In the genomic region with DNA sequence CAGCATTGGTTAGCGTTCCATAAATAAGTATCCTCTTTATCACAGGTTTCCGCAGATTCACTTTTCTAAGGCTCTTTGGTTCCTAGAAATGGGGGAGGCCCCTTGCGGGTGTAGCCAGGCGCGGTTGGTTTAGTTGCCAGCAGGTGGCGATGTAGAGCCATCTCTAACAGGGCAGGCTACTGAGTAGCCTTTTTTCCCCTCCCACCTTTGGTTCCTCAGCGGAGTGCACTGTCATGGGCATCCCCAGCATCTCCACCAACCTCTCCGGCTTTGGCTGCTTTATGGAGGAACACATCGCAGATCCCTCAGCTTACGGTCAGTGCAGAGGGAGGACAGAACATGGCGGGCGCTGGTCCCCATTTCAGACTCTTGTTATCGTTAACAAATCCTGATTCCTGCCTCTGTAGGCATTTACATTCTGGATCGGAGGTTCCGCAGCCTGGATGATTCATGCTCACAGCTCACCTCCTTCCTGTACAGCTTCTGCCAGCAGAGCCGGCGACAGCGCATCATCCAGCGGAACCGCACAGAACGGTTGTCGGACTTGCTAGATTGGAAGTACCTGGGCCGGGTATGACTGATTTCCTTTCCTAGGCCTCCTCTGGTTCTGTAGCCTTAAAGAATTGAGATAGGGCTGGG, we compare ENCODE assay signal across 8 mouse cellular contexts. TPM values are rescaled to one million over a fixed set of nuclear protein-coding genes. Genes with fewer than 3 reads are reported as not detected.
DNase-seq lines count a peak whose midpoint lies in the region; ATAC-seq and TF ChIP-seq lines count a peak whose summit lies in the region.

No protein-coding gene starts in this region.

- in situ Hi-C loops in ES-E14 (cut with MboI; ENCODE audit: low sequenced_read_pairs in 2 of 2, unreplicated experiment in 2 of 2): no loop called here

- peaks cover 11% of the 10 kb centered on the region; the same call in 1 of the 2 replicates for H3K36me3 ChIP-seq in ES-E14 (ENCODE audit: control insufficient read depth, insufficient read depth, low read length, poor library complexity, severe bottlenecking)
- peaks cover 19% of the 10 kb centered on the region; the same call in 1 of the 2 replicates for H3K36me3 ChIP-seq in forebrain, embryonic 15.5 days
- H3K36me3 ChIP-seq in liver, postnatal 0 days (replicated peaks; ENCODE audit: insufficient read depth, low read length): peaks cover 15% of the 10 kb centered on the region; the same call in 1 of the 2 replicates
- peaks cover 50% of the 10 kb centered on the region for H3K36me3 ChIP-seq in neural tube, embryonic 12.5 days

- TF ChIP-seq CTCF in liver, postnatal 0 days (IDR thresholded peaks at IDR 0.05; ENCODE audit: low read depth): peak; percentile 96

- no peaks in the 10 kb centered on the region for H3K9me3 ChIP-seq in ES-E14 (ENCODE audit: control insufficient read depth, insufficient read depth, low read depth, low read length)
- H3K9me3 ChIP-seq in forebrain, embryonic 15.5 days: no peaks in the 10 kb centered on the region
- no peaks in the 10 kb centered on the region for H3K9me3 ChIP-seq in liver, postnatal 0 days (ENCODE audit: low read length)
- H3K9me3 ChIP-seq in neural tube, embryonic 12.5 days: no peaks in the 10 kb centered on the region

- H3K27ac ChIP-seq in ES-E14 (ENCODE audit: insufficient read depth, low read depth, low read length, poor library complexity, severe bottlenecking): no peak overlapping the region
- no peak overlapping the region for H3K27ac ChIP-seq in forebrain, embryonic 15.5 days (replicated peaks)
- H3K27ac ChIP-seq in liver, postnatal 0 days (ENCODE audit: low read depth): no peak overlapping the region
- no peak overlapping the region for H3K27ac ChIP-seq in neural tube, embryonic 12.5 days

- intact Hi-C loops in heart, postnatal 25 days (cut with DNase I): loop anchor here (2.0 kb wide), 1 partner anchor 109 kb away; no protein-coding TSS in a partner anchor

- H3K27me3 ChIP-seq in forebrain, embryonic 15.5 days: no peaks in the 10 kb centered on the region
- H3K27me3 ChIP-seq in liver, postnatal 0 days (ENCODE audit: insufficient read depth, low read length): no peaks in the 10 kb centered on the region
- H3K27me3 ChIP-seq in neural tube, embryonic 12.5 days (replicated peaks): no peaks in the 10 kb centered on the region

- peak overlapping the region; percentile 21; the same call in 1 of the 2 replicates for H3K9ac ChIP-seq in ES-E14 (ENCODE audit: insufficient read depth, low read depth, low read length, poor library complexity, severe bottlenecking)
- H3K9ac ChIP-seq in forebrain, embryonic 15.5 days (replicated peaks): no peak overlapping the region
- H3K9ac ChIP-seq in liver, postnatal 0 days (replicated peaks): no peak overlapping the region
- H3K9ac ChIP-seq in neural tube, embryonic 12.5 days: no peak overlapping the region

- no peak for TF ChIP-seq EP300 in liver, postnatal 0 days (IDR thresholded peaks at IDR 0.05; ENCODE audit: low read depth)

- peaks cover 1 to 30% of the 10 kb centered on the region in 2 experiments; a peak in 1 of 4 replicates for H3K4me1 ChIP-seq in ES-E14 (ENCODE audit: control insufficient read depth in 2 of 2, insufficient read depth in 2 of 2, low read length in 2 of 2, poor library complexity in 1 of 2)
- H3K4me1 ChIP-seq in forebrain, embryonic 15.5 days: peaks cover under 1% of the 10 kb centered on the region; the same call in 1 of the 2 replicates
- H3K4me1 ChIP-seq in liver, postnatal 0 days (ENCODE audit: insufficient read depth): no peaks in the 10 kb centered on the region
- no peaks in the 10 kb centered on the region for H3K4me1 ChIP-seq in neural tube, embryonic 12.5 days

- WGBS in forebrain, embryonic 15.5 days: 51% methylated on average over 23 of the region's 23 CpGs
- 58% methylated on average over 23 of the region's 23 CpGs for WGBS in liver, postnatal 0 days (ENCODE audit: insufficient replicate concordance)
- WGBS in neural tube, embryonic 12.5 days: 52% methylated on average over 23 of the region's 23 CpGs

- peak; percentile 84 for DNase-seq in ES-E14 (ENCODE audit: low read depth, low spot score)
- DNase-seq in cerebellum, adult 11 months: peak; percentile 80
- peak; percentile 49 for DNase-seq in heart, postnatal 25 days (ENCODE audit: low spot score)
- DNase-seq in layer of hippocampus, adult 11-12 months (ENCODE audit: low spot score): peak; percentile 91
- DNase-seq in liver, postnatal 0 days: peak; percentile 89
- peak; percentile 83 for DNase-seq in testis, postnatal 14 days (ENCODE audit: low spot score)

- ATAC-seq in forebrain, embryonic 15.5 days (replicated peaks): peak; percentile 67
- ATAC-seq in liver, postnatal 0 days: peak; percentile 80
- peak; percentile 70 for ATAC-seq in neural tube, embryonic 12.5 days (ENCODE audit: low FRiP score, low read depth)

- no peak overlapping the region for H3K4me2 ChIP-seq in forebrain, embryonic 15.5 days (replicated peaks)
- no peak overlapping the region for H3K4me2 ChIP-seq in liver, postnatal 0 days (ENCODE audit: low read depth, low read length)
- H3K4me2 ChIP-seq in neural tube, embryonic 12.5 days (replicated peaks): peak overlapping the region; percentile 10; the same call in 1 of the 2 replicates

- H3K4me3 ChIP-seq in ES-E14 (ENCODE audit: insufficient read depth in 1 of 2, low read depth in 1 of 2, low read length in 2 of 2, poor library complexity in 1 of 2, severe bottlenecking in 1 of 2): peak overlapping the region in 1 of 2 experiments; percentile 44; a peak in 3 of 4 replicates
- H3K4me3 ChIP-seq in forebrain, embryonic 15.5 days: no peak overlapping the region
- no peak overlapping the region for H3K4me3 ChIP-seq in liver, postnatal 0 days (ENCODE audit: low read depth, low read length)
- no peak overlapping the region for H3K4me3 ChIP-seq in neural tube, embryonic 12.5 days

TF ChIP-seq in ES-E14, 5 proteins besides CTCF, POLR2A, EP300 and RAD21:
- TF ChIP-seq HCFC1 (IDR thresholded peaks at IDR 0.05; ENCODE audit: borderline replicate concordance, insufficient read depth, low read length): no peak
- no peak for TF ChIP-seq CHD2 (IDR thresholded peaks at IDR 0.05; ENCODE audit: low read depth, low read length)
- TF ChIP-seq ZC3H11A (IDR thresholded peaks at IDR 0.05; ENCODE audit: borderline replicate concordance, low read depth, low read length): no peak
- TF ChIP-seq ZNF384 (IDR thresholded peaks at IDR 0.05; ENCODE audit: low read depth, low read length): no peak
- TF ChIP-seq MAFK (IDR thresholded peaks at IDR 0.05; ENCODE audit: insufficient read depth, low read depth, low read length): no peak; the same call in 1 of the 2 replicates

RNA-seq across cellular contexts. Expression of a gene that starts 8.2 kb away (rescaled TPM):
- 398 and 408 TPM in 2 replicates for total RNA-seq in ES-E14 (2012; rRNA removed)
- 6,132 and 6,335 TPM in 2 replicates for polyA plus RNA-seq in forebrain, embryonic 15.5 days (2015; fragmentation: Nextera tagmentation; extraction: Ambion mirVana)
- 100 to 1,000 TPM; 210 to 232 TPM for total RNA-seq in heart, postnatal 25 days (2021)
- 5,147 and 5,518 TPM in 2 replicates for polyA plus RNA-seq in liver, postnatal 0 days (2015; fragmentation: Nextera tagmentation; extraction: Ambion mirVana)
- 5,746 and 6,117 TPM in 2 replicates for polyA plus RNA-seq in neural tube, embryonic 12.5 days (2016; fragmentation: Nextera tagmentation; extraction: Ambion mirVana)

RNA-seq across cellular contexts. Expression of a gene that starts 13.6 kb away (rescaled TPM):
- total RNA-seq in ES-E14 (2012; rRNA removed): 228 and 281 TPM in 2 replicates
- polyA plus RNA-seq in forebrain, embryonic 15.5 days (2015; fragmentation: Nextera tagmentation; extraction: Ambion mirVana): 142 and 144 TPM in 2 replicates
- total RNA-seq in heart, postnatal 25 days (2021): 10 to 100 TPM; 28.5 to 29.3 TPM
- 30.1 and 36.5 TPM in 2 replicates for polyA plus RNA-seq in liver, postnatal 0 days (2015; fragmentation: Nextera tagmentation; extraction: Ambion mirVana)
- polyA plus RNA-seq in neural tube, embryonic 12.5 days (2016; fragmentation: Nextera tagmentation; extraction: Ambion mirVana): 126 and 127 TPM in 2 replicates

RNA-seq across cellular contexts. Expression of a gene that starts 15.2 kb away (rescaled TPM):
- total RNA-seq in ES-E14 (2012; rRNA removed): 388 and 591 TPM in 2 replicates
- 288 and 289 TPM in 2 replicates for polyA plus RNA-seq in forebrain, embryonic 15.5 days (2015; fragmentation: Nextera tagmentation; extraction: Ambion mirVana)
- total RNA-seq in heart, postnatal 25 days (2021): 10 to 100 TPM; 24.7 to 26.7 TPM
- 59.6 and 60.8 TPM in 2 replicates for polyA plus RNA-seq in liver, postnatal 0 days (2015; fragmentation: Nextera tagmentation; extraction: Ambion mirVana)
- 262 and 276 TPM in 2 replicates for polyA plus RNA-seq in neural tube, embryonic 12.5 days (2016; fragmentation: Nextera tagmentation; extraction: Ambion mirVana)

RNA-seq across cellular contexts. Expression of a gene that starts 16.8 kb away (rescaled TPM):
- 26.1 and 26.8 TPM in 2 replicates for total RNA-seq in ES-E14 (2012; rRNA removed)
- 19.4 and 19.6 TPM in 2 replicates for polyA plus RNA-seq in forebrain, embryonic 15.5 days (2015; fragmentation: Nextera tagmentation; extraction: Ambion mirVana)
- total RNA-seq in heart, postnatal 25 days (2021): 10 to 100 TPM; 93.1 to 98.1 TPM
- polyA plus RNA-seq in liver, postnatal 0 days (2015; fragmentation: Nextera tagmentation; extraction: Ambion mirVana): 3.3 TPM in 2 replicates
- 31.8 and 32.7 TPM in 2 replicates for polyA plus RNA-seq in neural tube, embryonic 12.5 days (2016; fragmentation: Nextera tagmentation; extraction: Ambion mirVana)

RNA-seq across cellular contexts. Expression of a gene that starts 30.2 kb away (rescaled TPM):
- 2.6 TPM in 2 replicates for total RNA-seq in ES-E14 (2012; rRNA removed)
- 0.14 and 0.18 TPM in 2 replicates for polyA plus RNA-seq in forebrain, embryonic 15.5 days (2015; fragmentation: Nextera tagmentation; extraction: Ambion mirVana)
- not detected for total RNA-seq in heart, postnatal 25 days (2021)
- 0.22 and 0.30 TPM in 2 replicates for polyA plus RNA-seq in liver, postnatal 0 days (2015; fragmentation: Nextera tagmentation; extraction: Ambion mirVana)
- polyA plus RNA-seq in neural tube, embryonic 12.5 days (2016; fragmentation: Nextera tagmentation; extraction: Ambion mirVana): 0.41 and 0.60 TPM in 2 replicates
